Mouse (Mus musculus) CH12.LX (cell line): ENCODE measurements around the gene Rph3al.

Experiments used
- CTCF ChIP-seq, 2 experiments: IDR thresholded peaks in 1 of 2; conservative IDR thresholded peaks in 1 of 2; 2 replicates each; pipeline ENCODE4 v1.5.1; 2011 to 2012; ENCODE audit warnings: low read depth in 2 of 2, low read length in 2 of 2, improper control_type of control experiment in 1 of 2, inconsistent platforms in 1 of 2, mild to moderate bottlenecking in 1 of 2, moderate library complexity in 1 of 2
- MAZ ChIP-seq: IDR thresholded peaks from 2 replicates; pipeline ENCODE4 v1.6.1; 2012; ENCODE audit warnings: low read depth, mild to moderate bottlenecking, inconsistent platforms, low read length, improper control_type of control experiment, moderate library complexity
- NELFE ChIP-seq: IDR thresholded peaks from 2 replicates; pipeline ENCODE4 v1.6.1; 2011; ENCODE audit warnings: low read depth, low read length, improper control_type of control experiment
- POLR2A ChIP-seq: IDR thresholded peaks from 2 replicates; pipeline ENCODE4 v1.6.1; 2011; ENCODE audit warnings: low read depth, mild to moderate bottlenecking, improper control_type of control experiment, low read length
- RAD21 ChIP-seq: IDR thresholded peaks from 2 replicates; pipeline ENCODE4 v1.6.1; 2011; ENCODE audit warnings: low read depth, mild to moderate bottlenecking, low read length, improper control_type of control experiment, moderate library complexity
- TBP ChIP-seq: conservative IDR thresholded peaks from 2 replicates; pipeline ENCODE4 v1.6.1; 2011; ENCODE audit warnings: low read depth, low read length, improper control_type of control experiment
- TCF12 ChIP-seq: IDR thresholded peaks from 2 replicates; pipeline ENCODE4 v1.6.1; 2014; ENCODE audit warnings: low read depth, mild to moderate bottlenecking, inconsistent platforms, low read length, improper control_type of control experiment

DNA sequence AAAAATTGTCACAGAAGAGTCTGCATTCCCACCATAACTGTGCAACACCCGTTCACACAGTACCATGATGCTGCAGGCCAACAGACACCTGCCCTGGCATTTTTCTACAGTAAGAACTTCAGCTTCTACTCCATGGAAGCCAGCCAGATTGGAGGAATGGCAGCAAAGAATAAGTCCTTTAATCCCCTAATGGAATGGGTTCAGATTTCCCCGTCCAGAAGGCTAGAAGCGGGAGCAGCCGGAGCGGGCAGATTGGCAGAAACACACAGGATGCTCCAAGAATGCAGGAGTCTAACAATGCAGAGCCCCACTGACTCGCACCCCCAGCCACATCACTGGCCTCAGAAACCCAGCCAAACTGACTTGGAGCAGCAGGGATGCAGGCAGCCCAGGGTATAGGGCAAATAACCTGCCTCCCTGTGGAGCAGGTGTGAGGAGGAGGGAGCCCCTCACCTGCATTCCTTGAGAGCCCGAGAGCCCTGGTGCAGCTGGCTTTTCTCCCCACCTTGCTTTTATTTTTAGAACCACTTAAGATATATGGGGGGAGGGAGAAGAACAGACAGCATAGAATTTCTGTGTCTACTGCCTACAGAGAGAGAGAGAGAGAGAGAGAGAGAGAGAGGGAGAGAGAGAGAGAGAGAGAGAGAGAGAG, 34.8 kb upstream of the Rph3al start:
- no peak for TF ChIP-seq POLR2A
- TF ChIP-seq CTCF (conservative IDR thresholded peaks at IDR 0.05 in 1 of 2, IDR thresholded peaks at IDR 0.05 in 1 of 2; ENCODE audit: low read depth in 2 of 2, low read length in 2 of 2) = no peak
- no peak for TF ChIP-seq RAD21
- TF ChIP-seq NELFE = no peak
- no peak for TF ChIP-seq TBP
- no peak for TF ChIP-seq MAZ
- TF ChIP-seq TCF12 = no peak
